Mouse (Mus musculus): ENCODE results near the gene Hbb-bh2. TPM values are rescaled to one million over a fixed set of nuclear protein-coding genes. Genes with fewer than 3 reads are reported as not detected.
"Not testable (repeated sequence)": the region's sequence is repeated elsewhere in the genome, so short reads cannot be mapped to it uniquely, and the experiment has no call there.

The Hbb-bh2 gene
- polyA plus RNA-seq, 1 experiment from 2014 or later = 0.31 TPM

GRCm38 (mm10) chr7:103810296-103810695 is 30.0 kb downstream of the Hbb-bh2 start:
- no peaks in the 10 kb centered on the region for H3K27me3 ChIP-seq (ENCODE audit: control insufficient read depth, insufficient read depth, low read length)
- H3K9ac ChIP-seq (ENCODE audit: low read depth, low read length) = no peak overlapping the region
- H3K9me3 ChIP-seq (replicated peaks; ENCODE audit: control insufficient read depth, low read length) = no peaks in the 10 kb centered on the region
- 75% methylated on average over 1 of the region's 1 CpGs for whole genome bisulfite sequencing (ENCODE audit: insufficient replicate concordance)
- H3K27ac ChIP-seq (ENCODE audit: low read depth, low read length) = 0 out of 2 replicates have a peak overlapping the region, but pooled peaks have one; percentile 46
- H3K4me1 ChIP-seq (ENCODE audit: control insufficient read depth, insufficient read depth, low read length) = peaks cover 5% of the 10 kb centered on the region; the same call in 1 of the 2 replicates
- H3K36me3 ChIP-seq (ENCODE audit: control insufficient read depth, insufficient read depth, low read length) = no peaks in the 10 kb centered on the region
- H3K4me3 ChIP-seq (ENCODE audit: low read depth, low read length) = no peak overlapping the region
- ATAC-seq (replicated peaks; ENCODE audit: insufficient number of reproducible peaks, low FRiP score, low TSS enrichment) = no peak
- no peak overlapping the region for H3K4me2 ChIP-seq

DNA sequence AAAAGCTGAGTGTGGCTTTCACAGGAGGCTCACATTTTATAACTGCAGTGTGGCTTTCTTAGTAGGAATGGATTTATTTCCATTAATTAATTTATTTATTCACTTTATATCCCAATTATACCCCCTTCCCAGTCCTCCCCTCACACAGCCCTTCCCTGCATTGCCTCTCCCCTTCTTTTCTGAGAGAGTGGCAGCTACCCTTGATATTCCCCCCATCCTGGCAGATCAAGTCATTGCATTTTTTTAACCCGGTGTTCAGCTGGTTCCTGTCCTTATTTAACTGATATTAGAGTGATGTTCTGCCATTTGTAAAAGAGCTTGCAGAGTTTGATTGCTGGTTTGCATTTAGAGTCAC is 30.5 kb downstream of the Hbb-bh2 start:
- Histone ChIP-seq H3K9me3 (replicated peaks; ENCODE audit: control insufficient read depth, low read length) (no peaks in the 10 kb centered on the region), H3K36me3 (ENCODE audit: control insufficient read depth, insufficient read depth, low read length) (no peaks in the 10 kb centered on the region), H3K4me3 (ENCODE audit: low read depth, low read length) (no peak overlapping the region), H3K9ac (ENCODE audit: low read depth, low read length) (no peak overlapping the region), H3K27ac (ENCODE audit: low read depth, low read length) (0 out of 2 replicates have a peak overlapping the region, but pooled peaks have one; percentile 46), H3K4me2 (no peak overlapping the region; the same call in 1 of the 2 replicates), H3K27me3 (ENCODE audit: control insufficient read depth, insufficient read depth, low read length) (no peaks in the 10 kb centered on the region), H3K4me1 (ENCODE audit: control insufficient read depth, insufficient read depth, low read length) (peaks cover 5% of the 10 kb centered on the region; the same call in 1 of the 2 replicates)
- 44% methylated on average over 1 of the region's 1 CpGs for WGBS (ENCODE audit: insufficient replicate concordance)
- ATAC-seq (replicated peaks; ENCODE audit: insufficient number of reproducible peaks, low FRiP score, low TSS enrichment) = no peak

GRCm38 (mm10) chr7:103808971-103809800 is 31.1 kb downstream of the Hbb-bh2 start:
- Histone ChIP-seq H3K9ac (ENCODE audit: low read depth, low read length) (no peak overlapping the region), H3K27ac (ENCODE audit: low read depth, low read length) (0 out of 2 replicates have a peak overlapping the region, but pooled peaks have one; percentile 46), H3K4me3 (ENCODE audit: low read depth, low read length) (no peak overlapping the region), H3K27me3 (ENCODE audit: control insufficient read depth, insufficient read depth, low read length) (no peaks in the 10 kb centered on the region), H3K4me2 (no peak overlapping the region; the same call in 1 of the 2 replicates), H3K9me3 (replicated peaks; ENCODE audit: control insufficient read depth, low read length) (no peaks in the 10 kb centered on the region), H3K36me3 (ENCODE audit: control insufficient read depth, insufficient read depth, low read length) (no peaks in the 10 kb centered on the region), H3K4me1 (ENCODE audit: control insufficient read depth, insufficient read depth, low read length) (peaks cover 5% of the 10 kb centered on the region; the same call in 1 of the 2 replicates)
- WGBS (ENCODE audit: insufficient replicate concordance) = 17% methylated on average over 5 of the region's 5 CpGs
- no peak for ATAC-seq (replicated peaks; ENCODE audit: insufficient number of reproducible peaks, low FRiP score, low TSS enrichment)

DNA sequence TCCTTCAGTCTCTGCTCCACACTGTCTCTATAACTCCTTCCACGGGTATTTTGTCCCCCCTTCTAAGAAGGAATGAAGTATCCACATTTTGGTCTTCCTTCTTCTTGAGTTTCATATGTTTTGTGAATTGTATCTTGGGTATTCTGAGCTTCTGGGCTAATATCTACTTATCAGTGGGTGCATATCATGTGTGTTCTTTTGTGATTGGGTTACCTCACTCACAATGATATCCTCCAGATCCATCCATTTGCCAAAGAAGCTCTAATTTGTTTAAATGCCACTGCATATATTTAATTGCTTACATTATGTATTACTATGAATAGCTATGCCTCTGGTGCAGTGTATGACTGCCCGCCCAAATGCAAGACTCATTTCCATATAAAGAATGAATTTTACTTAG is 32.2 kb downstream of the Hbb-bh2 start:
- not testable (repeated sequence) for H3K9ac ChIP-seq (ENCODE audit: low read depth, low read length); H3K9me3 ChIP-seq (replicated peaks; ENCODE audit: control insufficient read depth, low read length); H3K27ac ChIP-seq (ENCODE audit: low read depth, low read length); H3K27me3 ChIP-seq (ENCODE audit: control insufficient read depth, insufficient read depth, low read length); H3K36me3 ChIP-seq (ENCODE audit: control insufficient read depth, insufficient read depth, low read length); ATAC-seq (replicated peaks; ENCODE audit: insufficient number of reproducible peaks, low FRiP score, low TSS enrichment); H3K4me2 ChIP-seq; H3K4me1 ChIP-seq (ENCODE audit: control insufficient read depth, insufficient read depth, low read length); H3K4me3 ChIP-seq (ENCODE audit: low read depth, low read length)
- 66% methylated on average over 2 of the region's 2 CpGs for WGBS (ENCODE audit: insufficient replicate concordance)

DNA sequence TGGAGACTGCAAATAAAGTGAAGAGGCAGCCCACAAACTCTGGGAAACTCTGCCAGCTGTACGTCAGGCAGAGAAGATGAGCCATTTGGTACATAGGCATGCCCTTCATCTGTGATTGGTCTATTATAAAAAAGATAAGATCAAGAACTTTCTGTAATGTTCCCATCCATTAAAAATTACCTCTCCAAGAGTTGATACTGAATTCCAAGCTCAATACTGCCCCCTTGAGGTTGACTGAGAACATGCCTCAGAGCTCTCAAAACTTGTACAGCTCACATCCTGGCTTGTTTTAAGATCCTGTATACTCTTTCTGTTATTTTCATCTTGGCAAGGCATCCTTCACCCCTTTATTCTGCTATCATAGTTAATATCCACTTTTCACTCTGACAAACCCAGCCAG is 33.5 kb downstream of the Hbb-bh2 start:
- Histone ChIP-seq H3K4me3 (ENCODE audit: low read depth, low read length) (no peak overlapping the region), H3K9me3 (replicated peaks; ENCODE audit: control insufficient read depth, low read length) (no peaks in the 10 kb centered on the region), H3K9ac (ENCODE audit: low read depth, low read length) (no peak overlapping the region), H3K4me1 (ENCODE audit: control insufficient read depth, insufficient read depth, low read length) (peaks cover 5% of the 10 kb centered on the region; the same call in 1 of the 2 replicates), H3K4me2 (no peak overlapping the region), H3K36me3 (ENCODE audit: control insufficient read depth, insufficient read depth, low read length) (no peaks in the 10 kb centered on the region), H3K27me3 (ENCODE audit: control insufficient read depth, insufficient read depth, low read length) (no peaks in the 10 kb centered on the region), H3K27ac (ENCODE audit: low read depth, low read length) (no peak overlapping the region)
- WGBS (ENCODE audit: insufficient replicate concordance) = 70% methylated on average over 1 of the region's 1 CpGs
- ATAC-seq (replicated peaks; ENCODE audit: insufficient number of reproducible peaks, low FRiP score, low TSS enrichment) = no peak

DNA sequence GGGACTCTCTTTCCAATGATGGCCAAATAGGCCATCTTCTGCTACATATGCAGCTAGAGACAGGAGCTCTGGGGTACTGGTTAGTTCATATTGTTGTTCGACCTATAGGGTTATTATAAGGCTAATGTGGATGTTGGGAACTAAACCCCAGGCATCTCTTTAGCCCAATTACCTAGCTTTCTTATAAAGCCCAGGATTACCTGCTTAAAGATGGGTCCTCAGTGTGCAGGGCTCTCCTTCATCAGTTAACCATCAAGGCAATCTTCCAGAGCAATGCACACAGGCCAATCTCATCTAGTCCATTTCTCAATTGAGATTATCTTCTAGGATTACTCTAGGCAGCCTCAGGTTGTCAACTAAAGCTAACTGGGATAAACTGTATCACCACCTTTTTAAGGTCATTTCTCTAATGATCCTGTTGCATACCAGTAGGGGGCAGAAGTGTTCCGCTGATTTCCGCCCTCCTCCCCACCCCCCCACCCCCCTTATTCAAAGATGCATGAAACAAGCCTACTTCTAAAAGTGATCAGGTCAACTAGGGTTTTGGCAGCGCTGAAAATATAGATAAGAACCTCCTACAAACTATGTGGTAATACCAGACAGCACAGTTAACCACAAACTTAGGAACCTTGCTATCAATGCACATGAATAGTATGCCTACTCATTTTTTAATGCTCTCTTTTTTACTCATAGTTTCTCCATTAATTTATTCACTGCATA is 47.5 kb downstream of the Hbb-bh2 start:
- no peak overlapping the region for H3K27ac ChIP-seq (ENCODE audit: low read depth, low read length)

GRCm38 (mm10) chr7:103791721-103792120 is 48.6 kb downstream of the Hbb-bh2 start, which contains the start of gene Olfr67:
Gene Olfr67 (minus strand): TSS chr7:103791821.
- no peak within 1 kb of the TSS for H3K9ac ChIP-seq (ENCODE audit: low read depth, low read length)
- 83% methylated on average over 3 of the region's 3 CpGs for WGBS (ENCODE audit: insufficient replicate concordance)

More for the DNA sequence above, 47.5 kb downstream of the Hbb-bh2 start:
- H3K27me3 ChIP-seq (ENCODE audit: control insufficient read depth, insufficient read depth, low read length) = no peaks in the 10 kb centered on the region
- no peaks in the 10 kb centered on the region for H3K9me3 ChIP-seq (replicated peaks; ENCODE audit: control insufficient read depth, low read length)
- H3K4me3 ChIP-seq (ENCODE audit: low read depth, low read length) = no peak overlapping the region
- 11% methylated on average over 4 of the region's 4 CpGs for WGBS (ENCODE audit: insufficient replicate concordance)
- no peak overlapping the region for H3K9ac ChIP-seq (ENCODE audit: low read depth, low read length)
- H3K4me1 ChIP-seq (ENCODE audit: control insufficient read depth, insufficient read depth, low read length) = no peaks in the 10 kb centered on the region
- no peak overlapping the region for H3K4me2 ChIP-seq
- no peak; the same call in 1 of the 2 replicates for ATAC-seq (replicated peaks; ENCODE audit: insufficient number of reproducible peaks, low FRiP score, low TSS enrichment)
- H3K36me3 ChIP-seq (ENCODE audit: control insufficient read depth, insufficient read depth, low read length) = no peaks in the 10 kb centered on the region

More at GRCm38 (mm10) chr7:103791721-103792120, 48.6 kb downstream of the Hbb-bh2 start, which contains the start of gene Olfr67:
- H3K36me3 ChIP-seq (ENCODE audit: control insufficient read depth, insufficient read depth, low read length) = no peaks in the 10 kb centered on the region
- no peaks in the 10 kb centered on the region for H3K9me3 ChIP-seq (replicated peaks; ENCODE audit: control insufficient read depth, low read length)
- no peak within 1 kb of the TSS for H3K4me3 ChIP-seq (ENCODE audit: low read depth, low read length)
- H3K4me1 ChIP-seq (ENCODE audit: control insufficient read depth, insufficient read depth, low read length) = no peaks in the 10 kb centered on the region
- H3K27ac ChIP-seq (ENCODE audit: low read depth, low read length) = no peak within 1 kb of the TSS
- no peaks in the 10 kb centered on the region for H3K27me3 ChIP-seq (ENCODE audit: control insufficient read depth, insufficient read depth, low read length)
- H3K4me2 ChIP-seq = no peak within 1 kb of the TSS
- no peak for ATAC-seq (replicated peaks; ENCODE audit: insufficient number of reproducible peaks, low FRiP score, low TSS enrichment)

All from heart, embryonic 11.5 days (tissue).